Mouse (Mus musculus) midbrain, postnatal 0 days (tissue): ENCODE data around the gene Efnb1. TPM values are rescaled to one million over a fixed set of nuclear protein-coding genes. Genes with fewer than 3 reads are reported as not detected.

ENCODE experiments used
- ATAC-seq: fragments of 200-750 bp; cut with Nextera tagmentation; 2 replicates; pipeline ENCODE4 v1.8.0; 2017; ENCODE audit warnings: moderate number of reproducible peaks, mild to moderate bottlenecking, moderate TSS enrichment, moderate library complexity; ENCODE audit not compliant: low FRiP score
- DNase-seq: peaks from one replicate; pipeline ENCODE4 v3.0.0-alpha.2; 2015; ENCODE audit warnings: low spot score
- H3K27ac ChIP-seq: fragments of 300-500 bp; sonication (generic); 2 replicates; pipeline ENCODE4 v1.5.1; 2014; ENCODE audit warnings: low read depth, mild to moderate bottlenecking, low read length, mixed read lengths
- H3K27me3 ChIP-seq: fragments of 300-500 bp; sonication (generic); 2 replicates; pipeline ENCODE4 v1.6.1; 2014; ENCODE audit warnings: low read length, control low read depth, mixed read lengths; ENCODE audit not compliant: insufficient read depth
- H3K36me3 ChIP-seq: fragments of 300-500 bp; sonication (generic); 2 replicates; pipeline ENCODE4 v1.6.1; 2014; ENCODE audit warnings: low read length, control low read depth, mixed read lengths; ENCODE audit not compliant: insufficient read depth
- H3K4me1 ChIP-seq: fragments of 300-500 bp; sonication (generic); 2 replicates; pipeline ENCODE4 v1.6.1; 2014; ENCODE audit warnings: mild to moderate bottlenecking, control low read depth, antibody characterized with exemption, low read length, mixed read lengths; ENCODE audit not compliant: insufficient read depth
- H3K4me2 ChIP-seq: fragments of 300-500 bp; sonication (generic); 2 replicates; pipeline ENCODE4 v1.6.1; 2014; ENCODE audit warnings: low read depth, mild to moderate bottlenecking, low read length, mixed read lengths; ENCODE audit not compliant: poor library complexity, severe bottlenecking
- H3K4me3 ChIP-seq: fragments of 300-500 bp; sonication (generic); 2 replicates; pipeline ENCODE4 v1.5.1; 2014; ENCODE audit warnings: low read depth, mild to moderate bottlenecking, low read length, moderate library complexity
- H3K9ac ChIP-seq: fragments of 300-500 bp; sonication (generic); replicated peaks from 2 replicates; pipeline ENCODE4 v1.6.1; 2014; ENCODE audit warnings: mild to moderate bottlenecking, low read length, moderate library complexity, mixed read lengths; ENCODE audit not compliant: poor library complexity, severe bottlenecking
- H3K9me3 ChIP-seq: fragments of 300-500 bp; sonication (generic); 2 replicates; pipeline ENCODE4 v1.6.1; 2016; ENCODE audit warnings: low read length, control low read depth
- CTCF ChIP-seq: IDR thresholded peaks from 2 replicates; pipeline ENCODE4 v1.5.1; 2016; ENCODE audit warnings: antibody characterized with exemption, mild to moderate bottlenecking
- WGBS: fragments of 180-500 bp; shearing (Covaris S2); extraction: QIAGEN DNeasy Blood & Tissue Kit; methylation state at CpG from one replicate; pipeline ENCODE4 v1.1.7; 2014; 5-methylcytosine and 5-hydroxymethylcytosine counted together
- polyA plus RNA-seq: library from polyadenylated mRNA; unstranded; fragments of >200 nt; fragmentation: Nextera tagmentation; extraction: Ambion mirVana; gene quantifications from 2 replicates; pipeline ENCODE4 v1.2.1, GENCODE M21; 2015
- total RNA-seq: library from RNA; depleted of rRNA; stranded (reverse); fragments of >200 nt; gene quantifications from 2 replicates; pipeline ENCODE4 v1.2.3, GENCODE M21; 2014

The Efnb1 gene
- total and polyA plus RNA-seq, 2 experiments from 2014 or later, result 13.6 to 22.4 TPM

DNA sequence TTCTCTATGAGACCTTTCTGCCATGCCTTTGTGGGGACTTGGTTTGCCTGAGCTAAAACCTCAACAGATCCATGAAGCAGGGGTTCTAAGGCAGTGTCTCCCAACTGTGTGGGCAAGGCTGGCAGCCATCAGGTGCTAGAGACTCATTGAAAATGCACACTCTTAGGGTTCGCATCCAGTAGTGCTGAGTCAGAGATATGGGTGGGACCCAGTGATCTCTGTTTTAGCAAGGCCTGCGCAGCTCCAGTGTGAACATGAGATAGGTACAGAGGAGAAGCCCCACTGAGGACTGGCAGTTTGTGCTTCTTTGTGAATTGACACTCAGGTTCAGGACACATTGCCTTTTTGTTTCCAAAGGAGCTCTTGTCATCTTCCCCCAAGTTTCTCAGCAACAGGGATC is 28.2 kb downstream of the Efnb1 start:
- peaks cover 13% of the 10 kb centered on the region; the same call in 1 of the 2 replicates for H3K27me3 ChIP-seq
- no peak overlapping the region for H3K27ac ChIP-seq
- H3K4me2 ChIP-seq, result no peak overlapping the region
- no peak overlapping the region for H3K9ac ChIP-seq
- DNase-seq (no peak), ATAC-seq (no peak)
- H3K9me3 ChIP-seq, result no peaks in the 10 kb centered on the region
- WGBS, result 86% methylated on average over 2 of the region's 2 CpGs
- no peaks in the 10 kb centered on the region for H3K36me3 ChIP-seq
- no peaks in the 10 kb centered on the region for H3K4me1 ChIP-seq
- TF ChIP-seq CTCF, result no peak
- no peak overlapping the region for H3K4me3 ChIP-seq

DNA sequence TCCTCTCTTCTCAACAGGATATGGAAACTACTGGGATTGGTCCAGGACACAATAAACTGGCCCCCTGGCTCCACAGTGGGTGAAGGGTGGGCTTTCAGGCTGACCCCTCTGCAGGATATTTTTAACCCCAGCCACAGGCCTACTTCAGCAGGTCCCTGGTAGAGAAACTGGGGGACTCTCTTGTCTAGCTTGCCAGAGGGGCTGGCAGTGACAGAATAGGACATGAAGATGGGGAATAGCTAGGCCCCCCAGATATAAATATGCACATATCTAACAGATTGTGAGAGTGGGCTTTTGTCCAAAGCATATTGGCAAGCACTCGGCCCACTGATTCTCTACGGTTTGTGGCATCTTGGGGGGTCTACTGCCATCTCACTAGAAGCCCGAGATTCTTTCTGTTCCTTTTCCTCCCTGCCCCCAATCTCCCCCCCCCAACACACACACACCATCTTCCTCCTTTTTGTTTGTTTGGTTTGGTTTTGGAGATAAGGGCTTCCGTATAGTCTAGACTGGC is 29.0 kb downstream of the Efnb1 start:
- Histone ChIP-seq H3K27me3 (peaks cover 13% of the 10 kb centered on the region; the same call in 1 of the 2 replicates), H3K4me2 (no peak overlapping the region), H3K4me1 (no peaks in the 10 kb centered on the region), H3K27ac (no peak overlapping the region), H3K4me3 (no peak overlapping the region), H3K9me3 (no peaks in the 10 kb centered on the region), H3K36me3 (no peaks in the 10 kb centered on the region), H3K9ac (no peak overlapping the region)
- 49% methylated on average over 4 of the region's 4 CpGs for WGBS
- no peak for TF ChIP-seq CTCF
- DNase-seq (no peak), ATAC-seq (no peak)

- H3K4me2 ChIP-seq, result no peak overlapping the region
- no peak for TF ChIP-seq CTCF
- H3K27ac ChIP-seq, result no peak overlapping the region
- no peak overlapping the region for H3K4me3 ChIP-seq
- H3K36me3 ChIP-seq, result no peaks in the 10 kb centered on the region
- DNase-seq (no peak), ATAC-seq (no peak)
- H3K4me1 ChIP-seq, result no peaks in the 10 kb centered on the region
- 81% methylated on average over 1 of the region's 1 CpGs for WGBS
- no peak overlapping the region for H3K9ac ChIP-seq
- H3K9me3 ChIP-seq, result no peaks in the 10 kb centered on the region
- peaks cover 13% of the 10 kb centered on the region; the same call in 1 of the 2 replicates for H3K27me3 ChIP-seq
Measured at GRCm38 (mm10) chrX:99167014-99167413, 31.1 kb downstream of the Efnb1 start.

GRCm38 (mm10) chrX:99167550-99167949 is 31.6 kb downstream of the Efnb1 start:
- Histone ChIP-seq H3K4me3 (no peak overlapping the region), H3K27ac (no peak overlapping the region), H3K4me1 (no peaks in the 10 kb centered on the region), H3K9ac (no peak overlapping the region), H3K36me3 (no peaks in the 10 kb centered on the region), H3K4me2 (no peak overlapping the region), H3K9me3 (no peaks in the 10 kb centered on the region), H3K27me3 (peaks cover 13% of the 10 kb centered on the region; the same call in 1 of the 2 replicates)
- no peak for ATAC-seq
- DNase-seq, result no peak
- no peak for TF ChIP-seq CTCF
- 65% methylated on average over 7 of the region's 7 CpGs for WGBS

DNA sequence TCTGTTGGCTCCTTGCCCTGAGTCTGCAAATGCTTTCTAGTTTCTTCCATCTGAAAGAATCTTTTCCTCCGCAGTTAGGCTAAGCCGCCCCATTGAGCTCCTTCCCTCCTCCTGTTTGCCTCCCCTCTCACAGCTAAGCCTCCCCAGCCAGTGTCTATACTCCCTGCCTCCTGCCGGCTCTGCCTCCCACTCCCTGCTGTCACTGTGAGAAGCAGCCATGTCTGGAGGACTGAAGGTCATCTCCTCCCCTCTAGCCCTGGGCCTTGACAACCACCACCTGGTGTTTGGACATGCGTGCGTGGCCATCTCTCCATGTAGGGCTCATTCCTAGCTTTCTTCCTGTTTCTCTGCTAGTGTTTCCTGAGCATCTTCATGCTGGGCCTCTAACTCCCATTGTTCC is 36.4 kb downstream of the Efnb1 start:
- Histone ChIP-seq H3K4me3 (no peak overlapping the region), H3K36me3 (no peaks in the 10 kb centered on the region), H3K4me2 (no peak overlapping the region), H3K9ac (no peak overlapping the region), H3K27me3 (peaks cover 6% of the 10 kb centered on the region; the same call in 1 of the 2 replicates), H3K4me1 (no peaks in the 10 kb centered on the region), H3K27ac (no peak overlapping the region), H3K9me3 (no peaks in the 10 kb centered on the region)
- no peak for ATAC-seq
- no peak for TF ChIP-seq CTCF
- 49% methylated on average over 5 of the region's 5 CpGs for WGBS
- DNase-seq, result no peak

GRCm38 (mm10) chrX:99185081-99185596 is 49.2 kb downstream of the Efnb1 start:
- WGBS, result 32% methylated on average over 5 of the region's 9 CpGs
- no peak for TF ChIP-seq CTCF
- Histone ChIP-seq H3K4me2 (no peak overlapping the region), H3K9me3 (no peaks in the 10 kb centered on the region), H3K9ac (no peak overlapping the region), H3K36me3 (no peaks in the 10 kb centered on the region), H3K4me3 (no peak overlapping the region), H3K27me3 (peaks cover 9% of the 10 kb centered on the region; the same call in 1 of the 2 replicates), H3K4me1 (no peaks in the 10 kb centered on the region), H3K27ac (no peak overlapping the region)
- ATAC-seq (no peak), DNase-seq (no peak)
